Mouse (Mus musculus) heart, embryonic 14.5 days (tissue): ENCODE measurements around the gene Pxmp4. TPM values are rescaled to one million over a fixed set of nuclear protein-coding genes. Genes with fewer than 3 reads are reported as not detected.

Experiments used
- ATAC-seq: fragments of 200-750 bp; cut with Nextera tagmentation; 2 replicates; pipeline ENCODE4 v1.8.0; 2017; ENCODE audit warnings: low read depth, moderate TSS enrichment; ENCODE audit not compliant: insufficient number of reproducible peaks, insufficient read depth, low FRiP score
- H3K27ac ChIP-seq, 2 experiments: fragments of 200-500 bp in 1 of 2; fragments of 300-500 bp in 1 of 2; sonication (generic) in 1 of 2; replicated peaks in 1 of 2; 2 replicates each; pipeline ENCODE4 v1.5.1; 2012 to 2014; ENCODE audit warnings: low read depth in 2 of 2, low read length in 2 of 2, control low read depth in 1 of 2, mild to moderate bottlenecking in 1 of 2, mixed read lengths in 1 of 2; ENCODE audit not compliant: control insufficient read depth in 1 of 2, insufficient read depth in 1 of 2
- H3K27me3 ChIP-seq: fragments of 300-500 bp; sonication (generic); 2 replicates; pipeline ENCODE4 v1.6.1; 2014; ENCODE audit warnings: mild to moderate bottlenecking, low read length, control low read depth; ENCODE audit not compliant: control insufficient read depth, insufficient read depth
- H3K36me3 ChIP-seq: fragments of 300-500 bp; sonication (generic); 2 replicates; pipeline ENCODE4 v1.6.1; 2014; ENCODE audit warnings: mild to moderate bottlenecking, control low read depth, low read length, mixed read lengths; ENCODE audit not compliant: control insufficient read depth, insufficient read depth
- H3K4me1 ChIP-seq, 2 experiments: fragments of 200-500 bp in 1 of 2; fragments of 300-500 bp in 1 of 2; sonication (generic) in 1 of 2; 2 replicates each; pipeline ENCODE4 v1.6.1; 2012 to 2014; ENCODE audit warnings: low read length in 2 of 2, control low read depth in 1 of 2, mixed read lengths in 1 of 2; ENCODE audit not compliant: control insufficient read depth in 2 of 2, insufficient read depth in 2 of 2
- H3K4me2 ChIP-seq: fragments of 300-500 bp; sonication (generic); 2 replicates; pipeline ENCODE4 v1.6.1; 2014; ENCODE audit warnings: mild to moderate bottlenecking, low read length
- H3K4me3 ChIP-seq, 2 experiments: fragments of 200-500 bp in 1 of 2; fragments of 300-500 bp in 1 of 2; sonication (generic) in 1 of 2; 2 replicates each; pipeline ENCODE4 v1.5.1; 2012 to 2014; ENCODE audit warnings: low read length in 2 of 2, mild to moderate bottlenecking in 2 of 2, control low read depth in 1 of 2, low read depth in 1 of 2, moderate library complexity in 1 of 2; ENCODE audit not compliant: control insufficient read depth in 1 of 2, insufficient read depth in 1 of 2
- H3K9ac ChIP-seq: fragments of 300-500 bp; sonication (generic); 2 replicates; pipeline ENCODE4 v1.6.1; 2014; ENCODE audit warnings: mild to moderate bottlenecking, low read length
- H3K9me3 ChIP-seq: fragments of 300-500 bp; sonication (generic); 2 replicates; pipeline ENCODE4 v1.6.1; 2016; ENCODE audit warnings: low read length, control low read depth; ENCODE audit not compliant: control insufficient read depth
- WGBS: fragments of 180-500 bp; shearing (Covaris S2); extraction: QIAGEN DNeasy Blood & Tissue Kit; methylation state at CpG from one replicate; pipeline ENCODE4 v1.1.7; 2014; 5-methylcytosine and 5-hydroxymethylcytosine counted together
- polyA plus RNA-seq: library from polyadenylated mRNA; unstranded; fragments of >200 nt; fragmentation: Nextera tagmentation; extraction: Ambion mirVana; gene quantifications from 2 replicates; pipeline ENCODE4 v1.2.1, GENCODE M21; 2014

Gene Pxmp4
- polyA plus RNA-seq, 1 experiment from 2014 or later: 33.7 TPM

GRCm38 (mm10) chr2:154571266-154571665, 32.2 kb downstream of the Pxmp4 start:
- H3K36me3 ChIP-seq: no peaks in the 10 kb centered on the region
- H3K4me1 ChIP-seq: peaks cover 23 to 31% of the 10 kb centered on the region in 2 experiments
- H3K9me3 ChIP-seq: no peaks in the 10 kb centered on the region
- no peak for ATAC-seq
- no peak overlapping the region for H3K27ac ChIP-seq
- 88% methylated on average over 4 of the region's 4 CpGs for WGBS
- no peak overlapping the region for H3K4me3 ChIP-seq
- no peak overlapping the region for H3K9ac ChIP-seq
- H3K27me3 ChIP-seq: no peaks in the 10 kb centered on the region
- H3K4me2 ChIP-seq: no peak overlapping the region

GRCm38 (mm10) chr2:154570666-154571065, 32.8 kb downstream of the Pxmp4 start:
- Histone ChIP-seq H3K36me3 (no peaks in the 10 kb centered on the region), H3K4me2 (peak overlapping the region; percentile 90), H3K9ac (no peak overlapping the region), H3K4me3 (no peak overlapping the region), H3K4me1 (peaks cover 23 to 36% of the 10 kb centered on the region in 2 experiments), H3K27ac (no peak overlapping the region; a peak in 1 of 4 replicates), H3K27me3 (no peaks in the 10 kb centered on the region), H3K9me3 (no peaks in the 10 kb centered on the region)
- 63% methylated on average over 4 of the region's 4 CpGs for WGBS
- no peak for ATAC-seq

- WGBS: under 1% methylated on average over 43 of the region's 44 CpGs
- no peaks in the 10 kb centered on the region for H3K36me3 ChIP-seq
Observed at GRCm38 (mm10) chr2:154569836-154570286, 33.6 kb downstream of the Pxmp4 start, which contains the start of gene E2f1. TSS of gene E2f1 (minus strand) at chr2:154569892.

GRCm38 (mm10) chr2:154569071-154569748, 34.3 kb downstream of the Pxmp4 start:
- Histone ChIP-seq H3K9me3 (no peaks in the 10 kb centered on the region), H3K36me3 (peaks cover 1% of the 10 kb centered on the region; the same call in 1 of the 2 replicates), H3K27me3 (no peaks in the 10 kb centered on the region), H3K27ac (peak overlapping the region; percentile 68 to 78), H3K4me1 (peaks cover 23 to 36% of the 10 kb centered on the region in 2 experiments), H3K9ac (peak overlapping the region; percentile 80), H3K4me3 (peak overlapping the region; percentile 78 to 88), H3K4me2 (peak overlapping the region; percentile 90)
- under 1% methylated on average over 64 of the region's 70 CpGs for WGBS
- ATAC-seq: peak; percentile 80

More at GRCm38 (mm10) chr2:154569836-154570286, 33.6 kb downstream of the Pxmp4 start, which contains the start of gene E2f1:
- H3K27me3 ChIP-seq: no peaks in the 10 kb centered on the region
- peaks cover 23 to 36% of the 10 kb centered on the region in 2 experiments for H3K4me1 ChIP-seq
- no peaks in the 10 kb centered on the region for H3K9me3 ChIP-seq
- peak within 1 kb of the TSS; percentile 90 for H3K4me2 ChIP-seq
- H3K9ac ChIP-seq: peak within 1 kb of the TSS; percentile 80
- peak; percentile 97 for ATAC-seq
- peak within 1 kb of the TSS; percentile 78 to 88 for H3K4me3 ChIP-seq
- peak within 1 kb of the TSS; percentile 68 to 78 for H3K27ac ChIP-seq

- peaks cover 8% of the 10 kb centered on the region for H3K36me3 ChIP-seq
- ATAC-seq: 0 out of 2 replicates have a peak, but pooled peaks have one; percentile 0
- H3K9me3 ChIP-seq: no peaks in the 10 kb centered on the region
- H3K4me1 ChIP-seq: peaks cover 23 to 36% of the 10 kb centered on the region in 2 experiments
- 21% methylated on average over 10 of the region's 10 CpGs for WGBS
- H3K4me3 ChIP-seq: peak overlapping the region; percentile 78 to 88
- H3K27ac ChIP-seq: peak overlapping the region; percentile 14 to 78
- H3K9ac ChIP-seq: peak overlapping the region; percentile 80
- no peaks in the 10 kb centered on the region for H3K27me3 ChIP-seq
- peak overlapping the region; percentile 90 for H3K4me2 ChIP-seq
Observed at GRCm38 (mm10) chr2:154568329-154569070, 35.0 kb downstream of the Pxmp4 start.

GRCm38 (mm10) chr2:154567766-154568165, 35.7 kb downstream of the Pxmp4 start:
- H3K4me1 ChIP-seq: peaks cover 23 to 36% of the 10 kb centered on the region in 2 experiments
- H3K9ac ChIP-seq: peak overlapping the region; percentile 80; the same call in 1 of the 2 replicates
- H3K27ac ChIP-seq: peak overlapping the region in 1 of 2 experiments; percentile 78; a peak in 1 of 4 replicates
- peak overlapping the region; percentile 90 for H3K4me2 ChIP-seq
- no peaks in the 10 kb centered on the region for H3K27me3 ChIP-seq
- WGBS: 54% methylated on average over 2 of the region's 2 CpGs
- ATAC-seq: no peak
- peaks cover 15% of the 10 kb centered on the region for H3K36me3 ChIP-seq
- H3K9me3 ChIP-seq: no peaks in the 10 kb centered on the region
- peak overlapping the region in 1 of 2 experiments; percentile 88; a peak in 2 of 4 replicates for H3K4me3 ChIP-seq

GRCm38 (mm10) chr2:154566641-154567040, 36.9 kb downstream of the Pxmp4 start:
- no peak overlapping the region for H3K27ac ChIP-seq
- H3K4me2 ChIP-seq: no peak overlapping the region
- no peaks in the 10 kb centered on the region for H3K9me3 ChIP-seq
- no peak overlapping the region for H3K9ac ChIP-seq
- WGBS: 66% methylated on average over 8 of the region's 8 CpGs
- peaks cover 22% of the 10 kb centered on the region for H3K36me3 ChIP-seq
- no peak overlapping the region for H3K4me3 ChIP-seq
- H3K4me1 ChIP-seq: peaks cover 23 to 36% of the 10 kb centered on the region in 2 experiments
- H3K27me3 ChIP-seq: no peaks in the 10 kb centered on the region
- no peak for ATAC-seq
